Mouse (Mus musculus) right cerebral cortex, postnatal 14 days (tissue): Measurements from ENCODE around the gene Lgr5.

Experiments used
- DNase-seq: peaks from one replicate; pipeline ENCODE4 v3.0.0; 2022

Gene Lgr5

GRCm38 (mm10) chr10:115587301-115587969 lies at the start of gene Lgr5:
Gene Lgr5 (minus strand): TSS chr10:115587780.
- peak; percentile 54 for DNase-seq

- no peak for DNase-seq
Observed at GRCm38 (mm10) chr10:115626678-115627077, 39.1 kb upstream of the Lgr5 start.

- no peak for DNase-seq
Observed at GRCm38 (mm10) chr10:115624957-115625356, 37.4 kb upstream of the Lgr5 start.

GRCm38 (mm10) chr10:115623956-115624671 lies 36.5 kb upstream of the Lgr5 start:
- DNase-seq, result peak; percentile 37

- DNase-seq, result no peak
Observed at GRCm38 (mm10) chr10:115623481-115623880, 35.9 kb upstream of the Lgr5 start.

GRCm38 (mm10) chr10:115618288-115618856 lies 30.8 kb upstream of the Lgr5 start:
- no peak for DNase-seq

GRCm38 (mm10) chr10:115617456-115618287 lies 30.1 kb upstream of the Lgr5 start:
- DNase-seq, result no peak

GRCm38 (mm10) chr10:115595748-115596147 lies 8.2 kb upstream of the Lgr5 start:
- no peak for DNase-seq

GRCm38 (mm10) chr10:115593651-115594050 lies 6.1 kb upstream of the Lgr5 start:
- no peak for DNase-seq

GRCm38 (mm10) chr10:115593221-115593620 lies 5.6 kb upstream of the Lgr5 start:
- DNase-seq, result no peak

GRCm38 (mm10) chr10:115587979-115588378 lies 399 bp upstream of the Lgr5 start:
- no peak for DNase-seq

GRCm38 (mm10) chr10:115586246-115587231 lies 1.0 kb downstream of the Lgr5 start:
- no peak for DNase-seq

- DNase-seq, result no peak
Observed at GRCm38 (mm10) chr10:115585491-115586245, 1.9 kb downstream of the Lgr5 start.

- no peak for DNase-seq
Observed at GRCm38 (mm10) chr10:115584656-115585055, 2.9 kb downstream of the Lgr5 start.

GRCm38 (mm10) chr10:115583071-115583470 lies 4.5 kb downstream of the Lgr5 start:
- no peak for DNase-seq

GRCm38 (mm10) chr10:115581971-115582370 lies 5.6 kb downstream of the Lgr5 start:
- DNase-seq, result no peak

- DNase-seq, result no peak
Observed at GRCm38 (mm10) chr10:115579494-115579893, 8.1 kb downstream of the Lgr5 start.

GRCm38 (mm10) chr10:115579076-115579475 lies 8.5 kb downstream of the Lgr5 start:
- no peak for DNase-seq

- DNase-seq, result no peak
Observed at GRCm38 (mm10) chr10:115571734-115572440, 15.7 kb downstream of the Lgr5 start.

- DNase-seq, result no peak
Observed at GRCm38 (mm10) chr10:115571317-115571716, 16.3 kb downstream of the Lgr5 start.
